Mouse (Mus musculus) ES-E14 (cell line): ENCODE results near the gene Lamc3. TPM values are rescaled to one million over a fixed set of nuclear protein-coding genes. Genes with fewer than 3 reads are reported as not detected.

Experiments
- DNase-seq: peaks from one replicate; pipeline ENCODE4 v3.0.0-alpha.2; 2013; ENCODE audit warnings: low read depth, low spot score
- H3K27ac ChIP-seq: 2 replicates; pipeline ENCODE4 v1.5.1; 2012; ENCODE audit warnings: low read depth, mild to moderate bottlenecking, low read length, moderate library complexity, mixed read lengths; ENCODE audit not compliant: poor library complexity, insufficient read depth, severe bottlenecking
- H3K36me3 ChIP-seq: 2 replicates; pipeline ENCODE4 v1.6.1; 2012; ENCODE audit warnings: mild to moderate bottlenecking, low read length, moderate library complexity, mixed read lengths; ENCODE audit not compliant: control insufficient read depth, poor library complexity, insufficient read depth, severe bottlenecking
- H3K4me1 ChIP-seq, 2 experiments: fragments of 150-350 bp in 1 of 2; sonication (generic) in 1 of 2; 2 replicates each; pipeline ENCODE4 v1.6.1; 2012; ENCODE audit warnings: low read length in 2 of 2, mild to moderate bottlenecking in 1 of 2, mixed read lengths in 1 of 2; ENCODE audit not compliant: control insufficient read depth in 2 of 2, insufficient read depth in 2 of 2, poor library complexity in 1 of 2
- H3K4me3 ChIP-seq, 2 experiments: fragments of 150-350 bp in 1 of 2; sonication (generic) in 1 of 2; 2 replicates each; pipeline ENCODE4 v1.5.1; 2012; ENCODE audit warnings: low read length in 2 of 2, low read depth in 1 of 2, mild to moderate bottlenecking in 1 of 2, mixed read lengths in 1 of 2; ENCODE audit not compliant: insufficient read depth in 1 of 2, poor library complexity in 1 of 2, severe bottlenecking in 1 of 2
- H3K9ac ChIP-seq: 2 replicates; pipeline ENCODE4 v1.6.1; 2012; ENCODE audit warnings: low read depth, mild to moderate bottlenecking, low read length, mixed read lengths; ENCODE audit not compliant: poor library complexity, insufficient read depth, severe bottlenecking
- H3K9me3 ChIP-seq: fragments of 150-350 bp; sonication (generic); 2 replicates; pipeline ENCODE4 v1.6.1; 2012; ENCODE audit warnings: low read depth, mild to moderate bottlenecking, low read length; ENCODE audit not compliant: control insufficient read depth, insufficient read depth
- CHD2 ChIP-seq: IDR thresholded peaks from 2 replicates; pipeline ENCODE4 v1.6.1; 2014; ENCODE audit warnings: mild to moderate bottlenecking, low read depth, low read length, inconsistent platforms
- HCFC1 ChIP-seq: IDR thresholded peaks from 2 replicates; pipeline ENCODE4 v1.6.1; 2012; ENCODE audit warnings: low read length, inconsistent platforms, borderline replicate concordance; ENCODE audit not compliant: insufficient read depth
- MAFK ChIP-seq: IDR thresholded peaks from 2 replicates; pipeline ENCODE4 v1.6.1; 2014; ENCODE audit warnings: mild to moderate bottlenecking, low read depth, low read length, inconsistent platforms; ENCODE audit not compliant: insufficient read depth
- ZC3H11A ChIP-seq: IDR thresholded peaks from 2 replicates; pipeline ENCODE4 v1.6.1; 2012; ENCODE audit warnings: low read depth, mild to moderate bottlenecking, inconsistent platforms, low read length, borderline replicate concordance
- ZNF384 ChIP-seq: IDR thresholded peaks from 2 replicates; pipeline ENCODE4 v1.6.1; 2012; ENCODE audit warnings: low read depth, low read length, inconsistent platforms
- in situ Hi-C, 2 experiments: fragments of 600-800 bp; cut with MboI; formaldehyde crosslinking; loops; one replicate each; pipeline ENCODE4 v1.15.1; 2025; ENCODE audit warnings: low sequenced_read_pairs in 2 of 2, inconsistent platforms in 1 of 2; ENCODE audit not compliant: unreplicated experiment in 2 of 2
- total RNA-seq: library from RNA; depleted of rRNA; stranded (reverse); fragments of 300-350 nt; gene quantifications from 2 replicates; pipeline ENCODE4 v1.2.3, GENCODE M21; 2012

The Lamc3 gene
- total RNA-seq, 1 experiment: 0.18 TPM

DNA sequence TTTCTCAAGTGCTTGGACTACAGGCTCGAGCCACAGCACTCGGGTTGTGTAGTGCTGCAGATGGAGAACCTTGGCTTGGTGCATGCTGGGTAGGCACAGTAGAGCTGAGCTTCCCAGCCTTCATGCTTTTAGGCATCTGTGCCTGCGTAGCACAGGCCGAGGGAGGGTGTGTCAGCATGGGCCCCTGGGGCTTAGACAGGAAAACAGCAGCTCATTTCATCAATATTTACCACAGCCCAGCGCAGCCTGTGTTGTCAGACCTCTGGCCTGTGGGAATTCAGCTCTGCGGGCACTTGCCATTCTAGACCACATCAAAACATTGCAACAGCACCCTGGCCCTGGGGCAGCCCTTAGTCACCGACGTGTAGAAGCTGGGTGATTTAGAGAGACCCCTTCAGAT, 31.1 kb upstream of the Lamc3 start:
- TF ChIP-seq MAFK (no peak), ZNF384 (no peak), CHD2 (no peak)
- no peaks in the 10 kb centered on the region for H3K36me3 ChIP-seq
- DNase-seq: no peak
- in situ Hi-C loops: no loop called here
- H3K27ac ChIP-seq: no peak overlapping the region
- H3K9ac ChIP-seq: no peak overlapping the region
- H3K9me3 ChIP-seq: no peaks in the 10 kb centered on the region
- H3K4me1 ChIP-seq: peaks cover 0 to 10% of the 10 kb centered on the region in 2 experiments; a peak in 1 of 4 replicates
- H3K4me3 ChIP-seq: no peak overlapping the region

DNA sequence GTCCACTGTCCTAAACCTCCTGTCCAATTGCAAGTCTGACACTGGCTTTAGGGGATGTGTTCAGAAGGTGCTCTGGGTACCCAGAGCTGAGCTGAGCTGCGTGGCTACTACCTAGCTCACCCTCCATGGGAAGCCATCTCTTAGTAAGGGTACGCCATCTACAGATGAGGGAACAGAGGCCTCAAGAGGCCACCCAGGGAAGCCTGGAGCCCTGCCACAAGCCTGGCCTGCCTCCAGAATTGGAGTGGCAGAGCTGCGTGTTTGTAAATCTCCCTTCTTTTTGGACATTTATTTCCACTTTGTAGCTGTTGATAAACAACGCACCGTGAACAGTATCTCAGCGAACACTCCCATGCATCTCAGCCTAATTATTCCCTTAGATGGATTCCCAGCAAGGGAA, 29.9 kb upstream of the Lamc3 start:
- in situ Hi-C loops: no loop called here
- no peak for DNase-seq
- TF ChIP-seq CHD2 (no peak), HCFC1 (no peak), ZC3H11A (no peak), MAFK (no peak)
- H3K36me3 ChIP-seq: no peaks in the 10 kb centered on the region
- H3K9ac ChIP-seq: no peak overlapping the region
- no peaks in the 10 kb centered on the region for H3K9me3 ChIP-seq
- H3K4me1 ChIP-seq: peaks cover 0 to 10% of the 10 kb centered on the region in 2 experiments; a peak in 1 of 4 replicates
- H3K27ac ChIP-seq: no peak overlapping the region
- no peak overlapping the region for H3K4me3 ChIP-seq

GRCm38 (mm10) chr2:31858500-31858899, 28.6 kb upstream of the Lamc3 start:
- no peak for DNase-seq

DNA sequence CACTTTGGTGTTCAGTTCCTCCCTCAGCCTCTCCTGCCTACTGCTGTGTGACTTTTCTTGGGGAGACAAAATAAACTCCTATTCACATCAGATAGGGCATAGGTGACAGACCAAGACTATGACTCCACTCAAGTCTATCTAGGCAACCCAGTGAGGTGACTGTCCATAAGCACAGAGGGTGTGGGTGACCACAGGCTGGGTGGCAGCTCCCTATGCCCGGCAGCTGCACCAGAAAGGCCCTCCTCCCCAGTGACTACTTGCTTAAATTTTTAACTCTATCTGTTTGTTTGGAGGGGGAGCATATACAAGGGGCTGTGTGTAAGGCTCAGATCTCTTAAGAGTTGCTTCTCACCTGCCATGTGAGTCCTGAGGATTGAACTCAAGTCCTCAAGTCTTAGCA, 24.2 kb upstream of the Lamc3 start:
- Histone ChIP-seq H3K4me3 (no peak overlapping the region), H3K4me1 (peaks cover 0 to 13% of the 10 kb centered on the region in 2 experiments; a peak in 1 of 4 replicates), H3K9me3 (no peaks in the 10 kb centered on the region), H3K36me3 (no peaks in the 10 kb centered on the region), H3K27ac (no peak overlapping the region), H3K9ac (no peak overlapping the region)
- in situ Hi-C loops: no loop called here
- TF ChIP-seq HCFC1 (no peak), MAFK (no peak), CHD2 (no peak), ZNF384 (no peak), ZC3H11A (no peak)
- no peak for DNase-seq

More at GRCm38 (mm10) chr2:31858500-31858899, 28.6 kb upstream of the Lamc3 start:
- H3K4me1 ChIP-seq: peaks cover 0 to 10% of the 10 kb centered on the region in 2 experiments; a peak in 1 of 4 replicates
- no peaks in the 10 kb centered on the region for H3K36me3 ChIP-seq
- no peak overlapping the region for H3K4me3 ChIP-seq
- H3K9me3 ChIP-seq: no peaks in the 10 kb centered on the region
- no peak overlapping the region for H3K9ac ChIP-seq
- TF ChIP-seq MAFK (no peak), HCFC1 (no peak)
- no peak overlapping the region for H3K27ac ChIP-seq
- in situ Hi-C loops: no loop called here

- Histone ChIP-seq H3K36me3 (no peaks in the 10 kb centered on the region), H3K9me3 (no peaks in the 10 kb centered on the region), H3K9ac (no peak overlapping the region), H3K4me1 (peaks cover 0 to 13% of the 10 kb centered on the region in 2 experiments; a peak in 1 of 4 replicates), H3K27ac (no peak overlapping the region), H3K4me3 (no peak overlapping the region)
- in situ Hi-C loops: no loop called here
- no peak for DNase-seq
- TF ChIP-seq MAFK (no peak), HCFC1 (no peak), ZC3H11A (no peak), ZNF384 (no peak), CHD2 (no peak)
These were observed 23.3 kb upstream of the Lamc3 start for GRCm38 (mm10) chr2:31863766-31864165.
